Mouse (Mus musculus) hindbrain, embryonic 15.5 days (tissue): ENCODE results near the gene Mast3. TPM values are rescaled to one million over a fixed set of nuclear protein-coding genes. Genes with fewer than 3 reads are reported as not detected.
"Not testable (repeated sequence)": the region's sequence is repeated elsewhere in the genome, so short reads cannot be mapped to it uniquely, and the experiment has no call there.

Source experiments
- ATAC-seq: fragments of 200-750 bp; cut with Nextera tagmentation; 2 replicates; pipeline ENCODE4 v1.8.0; 2017; ENCODE audit warnings: low read depth, moderate number of reproducible peaks, moderate TSS enrichment; ENCODE audit not compliant: low FRiP score
- H3K27ac ChIP-seq: fragments of 300-500 bp; sonication (generic); replicated peaks from 2 replicates; pipeline ENCODE4 v1.5.1; 2015; ENCODE audit warnings: mild to moderate bottlenecking, inconsistent platforms
- H3K27me3 ChIP-seq: fragments of 300-500 bp; sonication (generic); 2 replicates; pipeline ENCODE4 v1.6.1; 2015; ENCODE audit warnings: control low read depth, inconsistent platforms
- H3K36me3 ChIP-seq: fragments of 300-500 bp; sonication (generic); 2 replicates; pipeline ENCODE4 v1.6.1; 2015; ENCODE audit warnings: control low read depth, inconsistent platforms
- H3K4me1 ChIP-seq: fragments of 300-500 bp; sonication (generic); replicated peaks from 2 replicates; pipeline ENCODE4 v1.6.1; 2015; ENCODE audit warnings: control low read depth, inconsistent platforms
- H3K4me2 ChIP-seq: fragments of 300-500 bp; sonication (generic); 2 replicates; pipeline ENCODE4 v1.6.1; 2015; ENCODE audit warnings: moderate library complexity, mild to moderate bottlenecking, inconsistent platforms
- H3K4me3 ChIP-seq: fragments of 300-500 bp; sonication (generic); 2 replicates; pipeline ENCODE4 v1.5.1; 2015; ENCODE audit warnings: mild to moderate bottlenecking, inconsistent platforms
- H3K9ac ChIP-seq: fragments of 300-500 bp; sonication (generic); 2 replicates; pipeline ENCODE4 v1.6.1; 2015; ENCODE audit warnings: inconsistent platforms
- H3K9me3 ChIP-seq: fragments of 300-500 bp; sonication (generic); 2 replicates; pipeline ENCODE4 v1.6.1; 2016; ENCODE audit warnings: control low read depth, inconsistent platforms
- WGBS: fragments of 180-500 bp; shearing (Covaris S2); methylation state at CpG from one replicate; pipeline ENCODE4 v1.1.7; 2015; 5-methylcytosine and 5-hydroxymethylcytosine counted together
- polyA plus RNA-seq: library from polyadenylated mRNA; unstranded; fragments of >200 nt; fragmentation: Nextera tagmentation; extraction: Ambion mirVana; gene quantifications from 2 replicates; pipeline ENCODE4 v1.2.1, GENCODE M21; 2015

Mast3 gene
- polyA plus RNA-seq, 1 experiment from 2014 or later: 25.1 TPM

DNA sequence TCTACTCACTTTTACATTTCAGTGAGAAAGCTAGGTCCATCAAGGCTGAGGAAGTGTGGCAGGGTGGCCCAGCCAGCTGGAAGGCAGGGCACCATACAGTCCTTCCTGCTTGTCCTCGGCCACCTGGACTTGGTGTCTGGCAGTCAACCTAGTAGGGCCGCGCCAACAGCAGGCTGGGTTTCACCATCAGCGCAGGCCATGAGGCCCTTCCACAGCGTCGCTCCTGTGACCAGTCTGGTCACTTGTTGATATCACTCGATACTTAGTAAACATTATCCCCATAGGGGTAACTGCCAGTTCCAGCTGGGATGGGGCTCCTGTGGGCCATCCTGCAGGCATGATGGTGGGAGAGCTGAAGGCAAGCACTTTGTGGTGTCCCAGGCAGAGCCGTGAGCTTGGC is 26.7 kb upstream of the Mast3 start:
- ATAC-seq: no peak
- no peak overlapping the region for H3K4me2 ChIP-seq
- 86% methylated on average over 8 of the region's 8 CpGs for WGBS
- H3K36me3 ChIP-seq: no peaks in the 10 kb centered on the region
- no peak overlapping the region for H3K27ac ChIP-seq
- H3K4me1 ChIP-seq: no peaks in the 10 kb centered on the region
- H3K9me3 ChIP-seq: no peaks in the 10 kb centered on the region
- H3K4me3 ChIP-seq: no peak overlapping the region
- H3K27me3 ChIP-seq: no peaks in the 10 kb centered on the region
- H3K9ac ChIP-seq: no peak overlapping the region

DNA sequence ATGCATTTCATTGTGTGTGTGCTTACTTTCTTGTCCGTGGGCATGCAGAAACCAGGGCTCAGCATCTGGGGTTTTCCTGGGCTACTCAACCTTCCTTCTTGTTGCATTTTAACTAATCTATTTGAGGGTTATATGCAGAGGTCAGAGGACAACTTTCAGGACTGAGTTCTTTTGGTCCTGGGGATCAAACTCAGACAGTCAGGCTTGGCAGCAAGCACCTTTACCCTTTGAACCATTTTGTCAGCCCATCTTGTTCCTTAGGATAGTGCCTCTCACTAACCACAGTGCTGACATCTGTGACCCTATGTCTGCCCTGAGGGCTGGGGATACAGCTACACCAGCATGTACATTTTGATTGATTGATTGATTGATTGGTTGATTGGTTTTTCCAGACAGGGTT is 22.9 kb upstream of the Mast3 start:
- no peak overlapping the region for H3K4me2 ChIP-seq
- no peaks in the 10 kb centered on the region for H3K27me3 ChIP-seq
- WGBS: 92% methylated on average over 1 of the region's 1 CpGs
- no peaks in the 10 kb centered on the region for H3K36me3 ChIP-seq
- no peak overlapping the region for H3K27ac ChIP-seq
- H3K9ac ChIP-seq: no peak overlapping the region
- no peaks in the 10 kb centered on the region for H3K9me3 ChIP-seq
- no peak for ATAC-seq
- no peak overlapping the region for H3K4me3 ChIP-seq
- no peaks in the 10 kb centered on the region for H3K4me1 ChIP-seq

DNA sequence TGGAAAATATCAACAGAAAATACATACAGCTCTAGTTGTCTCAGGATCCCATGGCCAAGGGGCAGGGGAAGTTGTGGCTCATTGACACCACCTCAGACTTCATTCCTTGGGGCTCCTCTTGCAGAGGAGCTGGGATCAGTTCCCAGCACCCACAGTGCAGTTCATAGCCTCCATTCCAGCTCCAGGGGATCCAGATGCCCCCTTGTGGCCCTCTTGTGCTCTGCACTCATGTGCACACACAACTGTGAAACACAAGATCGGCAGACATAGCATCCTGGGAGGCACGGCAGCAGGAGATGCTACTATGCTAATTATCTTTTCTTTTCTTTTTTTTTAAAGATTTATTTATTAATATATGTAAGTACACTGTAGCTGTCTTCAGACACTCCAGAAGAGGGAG is 22.2 kb upstream of the Mast3 start:
- no peaks in the 10 kb centered on the region for H3K4me1 ChIP-seq
- peaks cover under 1% of the 10 kb centered on the region; the same call in 1 of the 2 replicates for H3K27me3 ChIP-seq
- no peak for ATAC-seq
- no peak overlapping the region for H3K27ac ChIP-seq
- H3K4me3 ChIP-seq: no peak overlapping the region
- no peak overlapping the region for H3K9ac ChIP-seq
- no peak overlapping the region for H3K4me2 ChIP-seq
- no peaks in the 10 kb centered on the region for H3K36me3 ChIP-seq
- no peaks in the 10 kb centered on the region for H3K9me3 ChIP-seq
- 95% methylated on average over 2 of the region's 2 CpGs for WGBS

GRCm38 (mm10) chr8:70825816-70826215 is 21.0 kb upstream of the Mast3 start:
- H3K9me3 ChIP-seq: no peaks in the 10 kb centered on the region
- H3K27ac ChIP-seq: no peak overlapping the region
- no peaks in the 10 kb centered on the region for H3K36me3 ChIP-seq
- WGBS: 82% methylated on average over 8 of the region's 8 CpGs
- no peak overlapping the region for H3K9ac ChIP-seq
- ATAC-seq: no peak
- H3K4me2 ChIP-seq: no peak overlapping the region
- H3K4me1 ChIP-seq: no peaks in the 10 kb centered on the region
- H3K27me3 ChIP-seq: peaks cover 9% of the 10 kb centered on the region; the same call in 1 of the 2 replicates
- H3K4me3 ChIP-seq: no peak overlapping the region

GRCm38 (mm10) chr8:70823802-70824201 is 18.9 kb upstream of the Mast3 start:
- H3K4me3 ChIP-seq: no peak overlapping the region
- H3K9me3 ChIP-seq: no peaks in the 10 kb centered on the region
- no peak for ATAC-seq
- H3K9ac ChIP-seq: no peak overlapping the region
- 90% methylated on average over 7 of the region's 7 CpGs for WGBS
- H3K27me3 ChIP-seq: peaks cover 20% of the 10 kb centered on the region
- no peaks in the 10 kb centered on the region for H3K4me1 ChIP-seq
- no peaks in the 10 kb centered on the region for H3K36me3 ChIP-seq
- H3K27ac ChIP-seq: no peak overlapping the region
- H3K4me2 ChIP-seq: no peak overlapping the region

GRCm38 (mm10) chr8:70822594-70822993 is 17.7 kb upstream of the Mast3 start:
- not testable (repeated sequence) for H3K4me3 ChIP-seq, H3K4me2 ChIP-seq, H3K9ac ChIP-seq, ATAC-seq, H3K9me3 ChIP-seq, H3K36me3 ChIP-seq, H3K27ac ChIP-seq, H3K4me1 ChIP-seq
- peaks cover 20% of the 10 kb centered on the region for H3K27me3 ChIP-seq
- WGBS: 81% methylated on average over 3 of the region's 3 CpGs

- ATAC-seq: no peak
- Histone ChIP-seq H3K27ac (no peak overlapping the region), H3K27me3 (peaks cover 25% of the 10 kb centered on the region), H3K4me3 (no peak overlapping the region), H3K4me2 (no peak overlapping the region), H3K9me3 (no peaks in the 10 kb centered on the region), H3K36me3 (no peaks in the 10 kb centered on the region), H3K9ac (no peak overlapping the region), H3K4me1 (peaks cover 1% of the 10 kb centered on the region; the same call in 1 of the 2 replicates)
- WGBS: 47% methylated on average over 11 of the region's 11 CpGs
These were observed 17.1 kb upstream of the Mast3 start for GRCm38 (mm10) chr8:70821992-70822391.

DNA sequence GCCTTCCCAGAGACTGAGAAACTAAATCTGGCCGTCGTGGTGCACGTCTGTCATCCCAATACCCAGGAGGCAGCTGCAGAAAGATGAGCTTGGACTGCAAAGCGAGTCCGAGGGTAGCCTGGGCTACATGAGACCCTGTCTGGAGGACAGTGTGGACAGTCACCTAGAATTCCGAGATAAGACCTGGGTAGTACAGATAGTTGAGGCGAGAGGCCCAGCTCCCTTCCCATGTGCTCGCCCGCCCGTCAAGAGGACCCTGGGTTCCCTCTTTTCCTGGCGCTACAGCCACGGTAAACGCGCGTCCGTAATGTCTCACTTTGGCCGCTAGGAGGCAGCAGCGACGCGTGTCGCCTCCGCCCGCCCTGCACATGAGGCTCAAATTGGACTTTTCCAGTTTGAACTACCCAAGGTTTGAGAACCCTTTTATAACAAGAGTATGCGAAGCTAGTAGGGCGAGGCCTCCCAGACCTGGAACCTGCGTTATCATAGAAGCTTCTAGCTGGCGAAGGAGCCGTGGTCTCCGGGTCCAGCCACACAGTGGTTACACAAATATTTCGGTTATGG is 16.6 kb upstream of the Mast3 start:
- 17% methylated on average over 30 of the region's 30 CpGs for WGBS
- H3K27me3 ChIP-seq: peaks cover 29% of the 10 kb centered on the region
- no peak overlapping the region for H3K27ac ChIP-seq
- H3K4me3 ChIP-seq: no peak overlapping the region
- H3K4me1 ChIP-seq: peaks cover 5% of the 10 kb centered on the region
- no peaks in the 10 kb centered on the region for H3K36me3 ChIP-seq
- no peaks in the 10 kb centered on the region for H3K9me3 ChIP-seq
- ATAC-seq: peak; percentile 67
- H3K4me2 ChIP-seq: no peak overlapping the region
- no peak overlapping the region for H3K9ac ChIP-seq

- Histone ChIP-seq H3K4me3 (no peak overlapping the region), H3K27ac (no peak overlapping the region), H3K9me3 (no peaks in the 10 kb centered on the region), H3K36me3 (no peaks in the 10 kb centered on the region), H3K4me2 (no peak overlapping the region), H3K9ac (no peak overlapping the region), H3K27me3 (peaks cover 34% of the 10 kb centered on the region), H3K4me1 (peaks cover 5% of the 10 kb centered on the region)
- WGBS: 3% methylated on average over 31 of the region's 31 CpGs
- ATAC-seq: peak; percentile 40; the same call in 1 of the 2 replicates
These were observed 15.5 kb upstream of the Mast3 start for GRCm38 (mm10) chr8:70820101-70820935.

DNA sequence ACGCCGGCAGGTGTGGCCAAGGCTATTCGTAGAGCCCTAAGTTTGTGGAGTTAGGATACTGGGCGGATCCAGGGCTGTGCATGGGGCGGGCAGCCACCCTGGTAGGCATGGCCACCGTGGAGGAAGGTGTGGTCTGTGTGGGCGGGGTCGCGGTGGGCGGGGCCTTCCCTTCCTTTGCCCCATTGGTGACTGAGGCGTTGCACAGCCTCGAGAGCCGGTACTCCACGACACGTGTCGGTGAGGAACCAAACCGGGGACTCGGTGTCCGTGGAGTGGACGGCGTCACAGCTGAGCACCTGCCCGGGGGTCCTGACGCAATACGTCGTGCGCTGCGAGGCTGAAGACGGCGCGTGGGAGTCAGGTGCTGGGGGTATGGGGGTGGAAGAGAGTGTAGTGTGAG is 11.8 kb upstream of the Mast3 start:
- ATAC-seq: 0 out of 2 replicates have a peak, but pooled peaks have one; percentile 43
- peak overlapping the region; percentile 18 for H3K4me3 ChIP-seq
- H3K27ac ChIP-seq: no peak overlapping the region

GRCm38 (mm10) chr8:70812885-70813284 is 8.0 kb upstream of the Mast3 start:
- peaks cover 13% of the 10 kb centered on the region for H3K27me3 ChIP-seq
- no peak overlapping the region for H3K4me3 ChIP-seq
- H3K4me2 ChIP-seq: no peak overlapping the region
- 75% methylated on average over 4 of the region's 4 CpGs for WGBS
- H3K36me3 ChIP-seq: no peaks in the 10 kb centered on the region
- no peak overlapping the region for H3K27ac ChIP-seq
- H3K4me1 ChIP-seq: peaks cover 5% of the 10 kb centered on the region
- no peak overlapping the region for H3K9ac ChIP-seq
- ATAC-seq: no peak
- H3K9me3 ChIP-seq: no peaks in the 10 kb centered on the region

More for the DNA sequence above, 11.8 kb upstream of the Mast3 start:
- Histone ChIP-seq H3K4me2 (peak overlapping the region; percentile 41), H3K4me1 (peaks cover 5% of the 10 kb centered on the region), H3K27me3 (peaks cover 31% of the 10 kb centered on the region), H3K9me3 (no peaks in the 10 kb centered on the region), H3K9ac (no peak overlapping the region), H3K36me3 (no peaks in the 10 kb centered on the region)
- WGBS: 10% methylated on average over 29 of the region's 30 CpGs

DNA sequence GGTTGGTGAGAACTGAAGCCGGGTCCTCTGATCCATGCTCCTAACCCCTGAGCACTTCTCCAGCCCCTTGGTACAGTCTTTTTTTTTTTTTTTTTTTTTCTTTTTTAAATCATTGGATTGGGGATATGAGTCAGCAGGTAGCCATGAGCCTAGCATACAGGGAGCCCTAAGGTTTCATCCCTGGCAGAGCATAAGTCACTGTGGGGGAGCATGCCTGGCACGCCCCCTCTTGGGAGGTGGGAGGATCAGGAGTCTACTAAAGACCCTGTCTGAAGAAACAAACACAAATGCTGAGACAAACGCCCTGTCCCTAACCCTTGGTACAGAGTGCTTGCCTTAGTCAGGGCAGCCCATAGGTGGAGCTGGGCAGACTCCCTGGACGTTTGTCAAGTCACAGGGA is 7.2 kb upstream of the Mast3 start:
- Histone ChIP-seq H3K27me3 (peaks cover 10% of the 10 kb centered on the region), H3K9me3 (no peaks in the 10 kb centered on the region), H3K4me3 (no peak overlapping the region), H3K9ac (no peak overlapping the region), H3K4me1 (peaks cover 5% of the 10 kb centered on the region), H3K36me3 (no peaks in the 10 kb centered on the region), H3K4me2 (no peak overlapping the region), H3K27ac (no peak overlapping the region)
- 45% methylated on average over 4 of the region's 4 CpGs for WGBS
- ATAC-seq: no peak
